Mouse (Mus musculus): ENCODE data around the gene Med21. TPM values are rescaled to one million over a fixed set of nuclear protein-coding genes. Genes with fewer than 3 reads are reported as not detected.

Med21 gene
- total RNA-seq, 2 experiments from 2014 or later: 46.8 to 52.4 TPM

- intact Hi-C loops (cut with DNase I): no loop called here
- no peak for DNase-seq (ENCODE audit: low spot score)
Observed at GRCm38 (mm10) chr6:146674881-146675536, 32.7 kb downstream of the Med21 start.

- intact Hi-C loops (cut with DNase I): no loop called here
- no peak for DNase-seq (ENCODE audit: low spot score)
Observed at GRCm38 (mm10) chr6:146676904-146677303, 34.6 kb downstream of the Med21 start.

- no peak for DNase-seq (ENCODE audit: low spot score)
- intact Hi-C loops (cut with DNase I): no loop called here
Observed at GRCm38 (mm10) chr6:146678136-146679070, 36.1 kb downstream of the Med21 start.

GRCm38 (mm10) chr6:146683881-146684280, 41.5 kb downstream of the Med21 start:
- no peak for DNase-seq (ENCODE audit: low spot score)
- intact Hi-C loops (cut with DNase I): no loop called here

- DNase-seq (ENCODE audit: low spot score): peak; percentile 75
- intact Hi-C loops (cut with DNase I): loop anchor here (1.0 to 5.0 kb wide), 4 partner anchors 15 to 76 kb away; no protein-coding TSS in a partner anchor
Observed at GRCm38 (mm10) chr6:146685781-146686308, 43.5 kb downstream of the Med21 start.

GRCm38 (mm10) chr6:146686463-146687196, 44.3 kb downstream of the Med21 start:
- intact Hi-C loops (cut with DNase I): loop anchor here (1.0 to 5.0 kb wide), 4 partner anchors 14 to 76 kb away; no protein-coding TSS in a partner anchor
- DNase-seq (ENCODE audit: low spot score): no peak

GRCm38 (mm10) chr6:146688010-146688409, 45.7 kb downstream of the Med21 start:
- no peak for DNase-seq (ENCODE audit: low spot score)
- intact Hi-C loops (cut with DNase I): loop anchor here (5.0 kb wide), 1 partner anchor 74 kb away; no protein-coding TSS in a partner anchor

GRCm38 (mm10) chr6:146688861-146689260, 46.5 kb downstream of the Med21 start:
- no peak for DNase-seq (ENCODE audit: low spot score)
- intact Hi-C loops (cut with DNase I): loop anchor here (5.0 kb wide), 1 partner anchor 73 kb away; no protein-coding TSS in a partner anchor

- DNase-seq (ENCODE audit: low spot score): no peak
- intact Hi-C loops (cut with DNase I): no loop called here
Observed at GRCm38 (mm10) chr6:146697767-146698166, 55.4 kb downstream of the Med21 start.

GRCm38 (mm10) chr6:146698376-146698775, 56.0 kb downstream of the Med21 start:
- intact Hi-C loops (cut with DNase I): no loop called here
- no peak for DNase-seq (ENCODE audit: low spot score)

Other genes starting within 250 kb of the Med21 start
- 10 to 100 TPM; 23.6 to 24.9 TPM for gene Itpr2, start 140.3 kb upstream of the Med21 start, total RNA-seq (2021)
- gene Fgfr1op2, start 65.3 kb upstream of the Med21 start, total RNA-seq (2021): 10 to 100 TPM; 65.2 to 67.2 TPM
- gene Ints13, start 64.7 kb upstream of the Med21 start, total RNA-seq (2021): 10 to 100 TPM; 20.7 to 21.3 TPM
- 10 to 100 TPM; 14.8 to 16.2 TPM for gene Tm7sf3, start 277 bp downstream of the Med21 start, total RNA-seq (2021)
- gene Stk38l, start 82.4 kb downstream of the Med21 start, total RNA-seq (2021): 10 to 100 TPM; 12.6 to 14.6 TPM
- gene Arntl2, start 153.5 kb downstream of the Med21 start, total RNA-seq (2021): 1 to 10 TPM in 1 of 2 experiments, under 1 TPM in 1; 0.78 to 1.6 TPM
- gene Smco2, start 207.6 kb downstream of the Med21 start, total RNA-seq (2021): 1 to 10 TPM; 2.3 TPM
- gene Ppfibp1, start 245.9 kb downstream of the Med21 start, total RNA-seq (2021): 100 to 1,000 TPM in 1 of 2 experiments, 10 to 100 TPM in 1; 82.4 to 107 TPM